Mouse (Mus musculus): ENCODE results near the gene Arih2.

DNA sequence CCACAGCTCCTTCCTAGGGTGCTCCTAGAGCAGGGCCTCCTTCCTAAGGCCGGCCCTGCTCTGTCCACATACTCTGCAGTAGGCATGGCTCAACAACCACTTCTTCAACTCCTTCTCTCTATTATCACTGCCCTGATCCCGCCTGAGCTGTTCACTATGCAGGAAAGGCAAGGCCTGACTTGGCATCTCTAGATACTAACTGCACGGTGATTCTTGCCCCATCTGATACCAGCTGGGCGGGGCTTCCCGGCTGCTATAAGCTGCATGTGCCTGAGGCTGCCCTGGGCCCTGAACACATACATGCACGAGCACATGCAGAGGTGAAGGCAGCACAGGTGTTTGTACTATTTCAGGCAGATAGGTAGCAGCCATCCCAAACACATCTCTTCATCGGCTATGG is 85.1 kb downstream of the Arih2 start:
- TF ChIP-seq CTCF (IDR thresholded peaks at IDR 0.05; ENCODE audit: control insufficient read depth, insufficient read depth, insufficient replicate concordance, low read depth, low read length) = no peak
- peak; percentile 5; the same call in 1 of the 2 replicates for TF ChIP-seq POLR2A (IDR thresholded peaks at IDR 0.05; ENCODE audit: control insufficient read depth, low read depth, low read length)
